Mouse (Mus musculus) stomach, embryonic 15.5 days (tissue): ENCODE measurements around the gene Gnb5. TPM values are rescaled to one million over a fixed set of nuclear protein-coding genes. Genes with fewer than 3 reads are reported as not detected.

Experiments
- ATAC-seq: fragments of 200-750 bp; cut with Nextera tagmentation; 2 replicates; pipeline ENCODE4 v1.8.0; 2017; ENCODE audit warnings: low read depth, moderate number of reproducible peaks, moderate TSS enrichment; ENCODE audit not compliant: insufficient read depth, low FRiP score
- H3K27ac ChIP-seq: fragments of 300-500 bp; sonication (generic); 2 replicates; pipeline ENCODE4 v1.5.1; 2015; ENCODE audit warnings: mild to moderate bottlenecking, inconsistent platforms
- H3K27me3 ChIP-seq: fragments of 300-500 bp; sonication (generic); replicated peaks from 2 replicates; pipeline ENCODE4 v1.6.1; 2015; ENCODE audit warnings: inconsistent platforms
- H3K36me3 ChIP-seq: fragments of 300-500 bp; sonication (generic); 2 replicates; pipeline ENCODE4 v1.6.1; 2015; ENCODE audit warnings: inconsistent platforms
- H3K4me1 ChIP-seq: fragments of 300-500 bp; sonication (generic); 2 replicates; pipeline ENCODE4 v1.6.1; 2015; ENCODE audit warnings: inconsistent platforms
- H3K4me2 ChIP-seq: fragments of 300-500 bp; sonication (generic); 2 replicates; pipeline ENCODE4 v1.6.1; 2015; ENCODE audit warnings: mild to moderate bottlenecking, inconsistent platforms
- H3K4me3 ChIP-seq: fragments of 300-500 bp; sonication (generic); replicated peaks from 2 replicates; pipeline ENCODE4 v1.5.1; 2015; ENCODE audit warnings: inconsistent platforms
- H3K9ac ChIP-seq: fragments of 300-500 bp; sonication (generic); 2 replicates; pipeline ENCODE4 v1.6.1; 2015; ENCODE audit warnings: inconsistent platforms
- H3K9me3 ChIP-seq: fragments of 300-500 bp; sonication (generic); 2 replicates; pipeline ENCODE4 v1.6.1; 2016; ENCODE audit warnings: inconsistent platforms
- WGBS: fragments of 180-500 bp; shearing (Covaris S2); methylation state at CpG from one replicate; pipeline ENCODE4 v1.1.7; 2015; 5-methylcytosine and 5-hydroxymethylcytosine counted together
- polyA plus RNA-seq: library from polyadenylated mRNA; unstranded; fragments of >200 nt; fragmentation: Nextera tagmentation; extraction: Ambion mirVana; gene quantifications from 2 replicates; pipeline ENCODE4 v1.2.1, GENCODE M21; 2015

Gnb5 gene
- polyA plus RNA-seq, result 18.9 and 20.5 TPM in 2 replicates

- no peak within 1 kb of the TSS for H3K4me2 ChIP-seq
- no peak within 1 kb of the TSS for H3K9ac ChIP-seq
- no peaks in the 10 kb centered on the region for H3K36me3 ChIP-seq
- no peaks in the 10 kb centered on the region for H3K27me3 ChIP-seq
- H3K4me3 ChIP-seq, result no peak within 1 kb of the TSS
- no peaks in the 10 kb centered on the region for H3K9me3 ChIP-seq
- no peaks in the 10 kb centered on the region for H3K4me1 ChIP-seq
- 79% methylated on average over 11 of the region's 11 CpGs for WGBS
- no peak for ATAC-seq
- no peak within 1 kb of the TSS for H3K27ac ChIP-seq
These were observed at the start of gene Gnb5 for GRCm38 (mm10) chr9:75306126-75306898. Gene Gnb5, plus strand, starts transcription at chr9:75306288.

GRCm38 (mm10) chr9:75258792-75259191 lies 47.3 kb upstream of the Gnb5 start:
- Histone ChIP-seq H3K36me3 (no peaks in the 10 kb centered on the region), H3K4me3 (no peak overlapping the region), H3K4me1 (peaks cover 8% of the 10 kb centered on the region; the same call in 1 of the 2 replicates), H3K27ac (0 out of 2 replicates have a peak overlapping the region, but pooled peaks have one; percentile 12), H3K9ac (no peak overlapping the region), H3K27me3 (no peaks in the 10 kb centered on the region), H3K9me3 (no peaks in the 10 kb centered on the region), H3K4me2 (no peak overlapping the region)
- 54% methylated on average over 4 of the region's 4 CpGs for WGBS
- ATAC-seq, result 0 out of 2 replicates have a peak, but pooled peaks have one; percentile 17

- Histone ChIP-seq H3K9me3 (no peaks in the 10 kb centered on the region), H3K4me2 (no peak overlapping the region), H3K27me3 (no peaks in the 10 kb centered on the region), H3K4me3 (no peak overlapping the region), H3K27ac (no peak overlapping the region), H3K36me3 (no peaks in the 10 kb centered on the region), H3K9ac (no peak overlapping the region), H3K4me1 (peaks cover 4% of the 10 kb centered on the region; the same call in 1 of the 2 replicates)
- WGBS, result 81% methylated on average over 4 of the region's 4 CpGs
- ATAC-seq, result no peak
These were observed 46.4 kb upstream of the Gnb5 start for GRCm38 (mm10) chr9:75259656-75260055.

GRCm38 (mm10) chr9:75261332-75261872 lies 44.7 kb upstream of the Gnb5 start:
- H3K4me2 ChIP-seq, result no peak overlapping the region
- no peak overlapping the region for H3K27ac ChIP-seq
- H3K4me3 ChIP-seq, result no peak overlapping the region
- peaks cover 4% of the 10 kb centered on the region; the same call in 1 of the 2 replicates for H3K4me1 ChIP-seq
- 31% methylated on average over 8 of the region's 8 CpGs for WGBS
- H3K9ac ChIP-seq, result no peak overlapping the region
- no peaks in the 10 kb centered on the region for H3K27me3 ChIP-seq
- no peaks in the 10 kb centered on the region for H3K36me3 ChIP-seq
- H3K9me3 ChIP-seq, result no peaks in the 10 kb centered on the region
- ATAC-seq, result no peak

GRCm38 (mm10) chr9:75262235-75262826 lies 43.8 kb upstream of the Gnb5 start:
- 68% methylated on average over 8 of the region's 8 CpGs for WGBS
- H3K4me3 ChIP-seq, result no peak overlapping the region
- no peak for ATAC-seq
- 0 out of 2 replicates have a peak, but pooled peaks cover 4% of the 10 kb centered on the region for H3K4me1 ChIP-seq
- H3K9me3 ChIP-seq, result no peaks in the 10 kb centered on the region
- H3K9ac ChIP-seq, result no peak overlapping the region
- no peaks in the 10 kb centered on the region for H3K36me3 ChIP-seq
- no peaks in the 10 kb centered on the region for H3K27me3 ChIP-seq
- H3K27ac ChIP-seq, result no peak overlapping the region
- no peak overlapping the region for H3K4me2 ChIP-seq

- Histone ChIP-seq H3K4me1 (0 out of 2 replicates have a peak, but pooled peaks cover 4% of the 10 kb centered on the region), H3K4me2 (no peak overlapping the region), H3K27me3 (no peaks in the 10 kb centered on the region), H3K4me3 (no peak overlapping the region), H3K9ac (no peak overlapping the region), H3K36me3 (no peaks in the 10 kb centered on the region), H3K27ac (peak overlapping the region; percentile 68; the same call in 1 of the 2 replicates), H3K9me3 (no peaks in the 10 kb centered on the region)
- WGBS, result 26% methylated on average over 3 of the region's 3 CpGs
- ATAC-seq, result peak; percentile 94
These were observed 41.9 kb upstream of the Gnb5 start for GRCm38 (mm10) chr9:75264008-75264718.

- Histone ChIP-seq H3K9me3 (no peaks in the 10 kb centered on the region), H3K4me1 (no peaks in the 10 kb centered on the region), H3K4me2 (no peak overlapping the region), H3K27me3 (no peaks in the 10 kb centered on the region), H3K36me3 (no peaks in the 10 kb centered on the region), H3K4me3 (no peak overlapping the region), H3K27ac (no peak overlapping the region), H3K9ac (no peak overlapping the region)
- ATAC-seq, result no peak
- WGBS, result 72% methylated on average over 6 of the region's 6 CpGs
These were observed 38.9 kb upstream of the Gnb5 start for GRCm38 (mm10) chr9:75267147-75267546.

- Histone ChIP-seq H3K27ac (no peak overlapping the region), H3K9me3 (no peaks in the 10 kb centered on the region), H3K4me2 (no peak overlapping the region), H3K9ac (no peak overlapping the region), H3K27me3 (no peaks in the 10 kb centered on the region), H3K4me1 (no peaks in the 10 kb centered on the region), H3K36me3 (no peaks in the 10 kb centered on the region), H3K4me3 (no peak overlapping the region)
- ATAC-seq, result no peak
- WGBS, result 60% methylated on average over 6 of the region's 6 CpGs
These were observed 35.7 kb upstream of the Gnb5 start for GRCm38 (mm10) chr9:75270382-75270781.

- WGBS, result 91% methylated on average over 8 of the region's 8 CpGs
- Histone ChIP-seq H3K27ac (no peak overlapping the region), H3K9me3 (no peaks in the 10 kb centered on the region), H3K27me3 (no peaks in the 10 kb centered on the region), H3K9ac (no peak overlapping the region), H3K36me3 (no peaks in the 10 kb centered on the region), H3K4me3 (no peak overlapping the region), H3K4me2 (no peak overlapping the region), H3K4me1 (no peaks in the 10 kb centered on the region)
- ATAC-seq, result no peak
These were observed 34.5 kb upstream of the Gnb5 start for GRCm38 (mm10) chr9:75271539-75271938.

GRCm38 (mm10) chr9:75273646-75274045 lies 32.4 kb upstream of the Gnb5 start:
- Histone ChIP-seq H3K4me2 (no peak overlapping the region), H3K36me3 (no peaks in the 10 kb centered on the region), H3K9me3 (no peaks in the 10 kb centered on the region), H3K9ac (no peak overlapping the region), H3K4me3 (no peak overlapping the region), H3K27ac (no peak overlapping the region), H3K27me3 (no peaks in the 10 kb centered on the region), H3K4me1 (no peaks in the 10 kb centered on the region)
- ATAC-seq, result no peak
- WGBS, result 74% methylated on average over 6 of the region's 6 CpGs

GRCm38 (mm10) chr9:75274486-75274885 lies 31.6 kb upstream of the Gnb5 start:
- H3K4me1 ChIP-seq, result no peaks in the 10 kb centered on the region
- no peak overlapping the region for H3K4me3 ChIP-seq
- H3K9ac ChIP-seq, result no peak overlapping the region
- H3K27me3 ChIP-seq, result no peaks in the 10 kb centered on the region
- 93% methylated on average over 5 of the region's 5 CpGs for WGBS
- ATAC-seq, result no peak
- no peaks in the 10 kb centered on the region for H3K9me3 ChIP-seq
- H3K4me2 ChIP-seq, result no peak overlapping the region
- H3K36me3 ChIP-seq, result no peaks in the 10 kb centered on the region
- H3K27ac ChIP-seq, result no peak overlapping the region
